Mouse (Mus musculus): ENCODE data around the gene Rrbp1. TPM values are rescaled to one million over a fixed set of nuclear protein-coding genes. Genes with fewer than 3 reads are reported as not detected.

Gene Rrbp1
- polyA plus RNA-seq, 1 experiment from 2014 or later: 42.7 TPM

DNA sequence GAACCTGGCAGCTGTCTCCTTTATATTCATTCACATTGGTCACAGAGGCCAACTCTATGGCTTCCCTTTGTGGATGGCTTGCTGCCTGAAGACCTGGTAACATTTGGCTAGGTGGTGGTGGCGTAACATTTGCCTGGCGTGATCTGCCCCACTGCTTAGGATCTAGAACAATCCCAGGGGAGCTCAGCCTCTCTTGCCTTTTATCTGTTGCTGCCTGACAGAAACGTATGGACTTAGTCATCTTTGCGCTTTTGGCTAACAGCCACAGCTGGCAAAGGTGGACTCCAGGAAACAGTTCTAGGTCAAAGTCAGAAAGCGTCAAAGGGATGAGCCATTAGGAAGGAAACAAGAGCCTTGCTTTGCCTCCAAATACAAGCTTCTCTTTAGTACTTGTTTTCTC lies 106.2 kb downstream of the Rrbp1 start:
- 81% methylated on average over 5 of the region's 5 CpGs for WGBS
- H3K4me3 ChIP-seq: no peak overlapping the region
- H3K4me1 ChIP-seq: no peaks in the 10 kb centered on the region
- H3K4me2 ChIP-seq (replicated peaks): no peak overlapping the region
- H3K9me3 ChIP-seq: no peaks in the 10 kb centered on the region
- H3K36me3 ChIP-seq: no peaks in the 10 kb centered on the region
- H3K27me3 ChIP-seq (replicated peaks): no peaks in the 10 kb centered on the region
- H3K9ac ChIP-seq: no peak overlapping the region
- ATAC-seq (ENCODE audit: low FRiP score, low read depth): no peak
- no peak overlapping the region for H3K27ac ChIP-seq

DNA sequence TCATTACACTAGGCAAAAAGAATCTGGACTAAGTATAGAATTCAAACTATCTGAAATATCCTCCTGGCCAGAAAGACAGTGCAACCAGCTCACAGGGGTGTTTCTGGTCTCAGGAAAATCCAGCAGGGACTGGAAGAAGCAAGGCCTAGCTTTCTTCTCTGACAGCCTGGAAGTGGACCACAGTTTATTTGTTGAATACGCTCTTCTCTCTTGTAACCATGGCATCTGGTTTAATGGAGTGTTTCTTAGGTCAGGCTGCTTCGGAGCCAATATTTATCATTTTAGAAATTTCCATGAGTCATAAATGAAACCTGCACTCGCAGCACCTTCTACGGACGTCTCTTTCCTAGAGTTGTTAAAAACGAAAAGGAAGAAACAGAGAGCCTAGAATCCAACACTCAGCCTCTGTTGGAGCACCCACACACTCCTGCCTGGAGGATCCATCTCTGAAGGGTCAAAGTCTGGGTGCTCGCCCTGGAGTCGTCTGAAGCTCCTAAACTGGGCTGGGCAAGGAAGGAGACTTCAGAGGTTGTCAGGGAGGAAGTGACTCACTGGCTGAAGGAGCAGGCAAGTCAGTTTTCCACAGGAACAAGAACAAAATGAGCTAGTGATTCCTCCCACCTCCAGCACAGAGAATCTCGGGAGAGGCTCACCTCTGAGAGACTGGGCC lies 107.6 kb downstream of the Rrbp1 start:
- H3K4me2 ChIP-seq (replicated peaks): no peak overlapping the region
- ATAC-seq (ENCODE audit: low FRiP score, low read depth): no peak
- H3K4me1 ChIP-seq: no peaks in the 10 kb centered on the region
- no peaks in the 10 kb centered on the region for H3K36me3 ChIP-seq
- whole genome bisulfite sequencing: 77% methylated on average over 9 of the region's 9 CpGs
- H3K4me3 ChIP-seq: no peak overlapping the region
- no peaks in the 10 kb centered on the region for H3K27me3 ChIP-seq (replicated peaks)
- H3K27ac ChIP-seq: no peak overlapping the region
- H3K9ac ChIP-seq: no peak overlapping the region
- H3K9me3 ChIP-seq: no peaks in the 10 kb centered on the region

DNA sequence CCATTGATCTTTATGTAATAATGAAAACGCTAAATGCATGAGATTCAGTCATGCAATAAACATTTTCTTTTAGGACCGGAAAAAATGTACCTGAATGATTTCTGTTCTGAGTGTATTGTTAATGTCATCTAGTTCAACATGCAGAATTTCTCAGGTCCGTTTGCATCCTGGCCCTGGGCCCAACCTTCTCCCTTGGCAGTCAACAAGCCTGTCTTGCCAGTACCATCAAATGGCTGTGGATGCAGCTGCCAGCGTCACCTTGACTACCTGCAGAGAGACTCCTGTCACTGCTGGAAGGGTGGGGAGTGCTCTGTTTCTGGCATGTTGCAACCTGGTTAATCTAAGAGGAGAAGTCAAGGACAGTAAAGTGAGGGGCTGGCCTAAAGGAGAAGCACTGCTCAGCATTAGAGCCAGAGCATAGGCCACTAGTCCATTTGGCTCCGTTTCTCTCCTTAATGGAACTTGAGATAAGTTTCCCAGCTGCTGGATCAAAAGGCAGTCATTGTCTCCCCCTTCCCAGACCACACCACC lies 110.2 kb downstream of the Rrbp1 start:
- Histone ChIP-seq H3K27ac (no peak overlapping the region), H3K27me3 (replicated peaks) (no peaks in the 10 kb centered on the region), H3K9ac (no peak overlapping the region), H3K4me1 (no peaks in the 10 kb centered on the region), H3K4me2 (replicated peaks) (no peak overlapping the region), H3K9me3 (no peaks in the 10 kb centered on the region), H3K4me3 (no peak overlapping the region), H3K36me3 (no peaks in the 10 kb centered on the region)
- 82% methylated on average over 5 of the region's 5 CpGs for WGBS
- no peak for ATAC-seq (ENCODE audit: low FRiP score, low read depth)

DNA sequence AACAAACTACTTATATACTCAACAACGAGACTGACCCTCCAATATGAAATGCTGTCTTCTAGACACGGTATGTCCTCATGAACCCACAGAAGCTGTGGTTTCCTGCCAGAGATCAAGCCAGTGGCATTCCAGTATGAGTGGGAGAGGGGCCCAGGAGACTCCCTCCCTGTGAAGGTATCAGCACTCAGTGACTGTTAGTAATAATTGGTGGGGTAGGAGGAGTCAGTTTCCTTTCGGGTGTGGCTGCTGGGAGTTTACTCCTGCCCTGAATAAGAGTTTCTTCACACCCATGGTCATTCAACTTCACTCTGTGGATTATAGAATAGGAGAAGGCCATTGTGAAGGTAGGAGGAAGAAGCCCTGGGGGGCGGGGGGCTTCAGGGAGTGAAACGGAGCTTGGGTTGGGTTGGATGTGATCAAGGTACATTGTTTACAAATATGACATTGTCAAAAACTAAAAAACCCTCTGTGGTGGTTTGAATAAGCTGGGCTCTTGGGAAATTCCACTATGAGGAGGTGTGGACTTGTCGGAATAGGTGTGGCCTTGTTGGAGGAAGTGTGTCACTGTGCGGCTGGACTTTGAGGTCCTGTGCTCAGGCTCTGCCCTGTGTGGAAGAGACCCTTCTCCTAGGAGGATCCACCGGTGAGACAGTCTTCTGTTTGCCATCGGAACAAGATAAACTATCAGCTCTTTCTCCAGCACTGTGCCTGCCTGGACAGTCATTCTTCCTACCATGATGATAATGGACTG lies 111.4 kb downstream of the Rrbp1 start:
- no peak overlapping the region for H3K9ac ChIP-seq
- 92% methylated on average over 9 of the region's 9 CpGs for WGBS
- H3K27me3 ChIP-seq (replicated peaks): no peaks in the 10 kb centered on the region
- no peaks in the 10 kb centered on the region for H3K4me1 ChIP-seq
- H3K4me3 ChIP-seq: no peak overlapping the region
- H3K27ac ChIP-seq: no peak overlapping the region
- no peaks in the 10 kb centered on the region for H3K9me3 ChIP-seq
- H3K4me2 ChIP-seq (replicated peaks): no peak overlapping the region
- no peaks in the 10 kb centered on the region for H3K36me3 ChIP-seq
- no peak for ATAC-seq (ENCODE audit: low FRiP score, low read depth)

Other genes starting within 250 kb of the Rrbp1 start
- 1.3 and 1.4 TPM in 2 replicates for gene Bfsp1, start 148.1 kb downstream of the Rrbp1 start, polyA plus RNA-seq (2016; fragmentation: Nextera tagmentation; extraction: Ambion mirVana)
- gene Dstn, start 95.9 kb downstream of the Rrbp1 start, polyA plus RNA-seq (2016; fragmentation: Nextera tagmentation; extraction: Ambion mirVana): 369 and 391 TPM in 2 replicates
- gene Banf2, start 21.8 kb upstream of the Rrbp1 start, polyA plus RNA-seq (2016; fragmentation: Nextera tagmentation; extraction: Ambion mirVana): not detected in 2 replicates

All from neural tube, embryonic 12.5 days (tissue).